Mouse (Mus musculus): ENCODE measurements around the gene Pml.

DNA sequence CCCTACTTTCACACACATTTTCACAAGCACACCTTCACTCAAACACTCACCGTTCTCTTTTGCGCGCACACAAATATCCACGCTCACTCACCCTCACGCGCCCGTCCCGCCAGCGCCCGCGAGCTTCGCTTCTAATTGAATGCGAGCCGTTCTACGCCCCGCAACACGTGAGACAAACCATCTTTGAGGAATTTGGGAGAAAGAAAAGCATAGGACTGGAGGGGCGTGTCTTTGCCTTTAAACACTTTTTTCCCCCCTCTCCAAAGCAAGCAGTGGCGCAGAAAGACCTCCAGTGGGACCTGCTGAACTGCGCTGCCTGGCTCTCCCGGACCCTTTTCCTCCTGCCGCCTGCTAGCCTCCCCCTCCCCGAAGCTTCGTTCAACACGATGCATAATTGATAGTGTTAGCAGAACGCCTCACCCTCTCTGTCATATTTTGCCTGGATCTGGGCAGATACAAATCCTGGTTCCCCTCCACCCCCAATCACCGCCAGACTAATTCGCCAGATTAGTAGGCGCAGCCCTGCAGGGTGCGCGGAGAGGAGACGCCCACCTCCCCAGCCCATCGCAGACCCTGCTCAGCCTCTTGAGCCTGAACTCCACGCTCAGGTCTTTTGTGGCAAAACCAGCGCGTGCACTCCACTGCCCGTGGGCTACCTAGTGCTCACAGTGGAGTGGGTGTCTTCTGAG, 47.6 kb downstream of the Pml start:
- TF ChIP-seq CTCF (IDR thresholded peaks at IDR 0.05; ENCODE audit: low read depth, low read length): no peak
- no peak for TF ChIP-seq TAL1 (conservative IDR thresholded peaks at IDR 0.05; ENCODE audit: low read depth, low read length)
- TF ChIP-seq GATA1 (IDR thresholded peaks at IDR 0.05; ENCODE audit: borderline replicate concordance, low read length): no peak
- no peak for TF ChIP-seq POLR2AphosphoS5 (IDR thresholded peaks at IDR 0.05; ENCODE audit: insufficient replicate concordance, low read depth, low read length)
- TF ChIP-seq GATA2 (IDR thresholded peaks at IDR 0.05; ENCODE audit: borderline replicate concordance, low read depth, low read length): no peak

Measured in G1E (cell line).